Mouse (Mus musculus) MEL (cell line): ENCODE results near the gene Trappc10.
A peak's percentile ranks its signal among the peaks of the same experiment; 100 is the strongest.

Experiments used
- CHD2 ChIP-seq: IDR thresholded peaks from 2 replicates; pipeline ENCODE4 v1.6.1; 2011; ENCODE audit warnings: low read length, improper control_type of control experiment
- CTCF ChIP-seq, 3 experiments: IDR thresholded peaks in 2 of 3; conservative IDR thresholded peaks in 1 of 3; 2 replicates each; pipeline ENCODE4 v1.5.1; 2011 to 2012; ENCODE audit warnings: low read length in 3 of 3, low read depth in 2 of 3, mild to moderate bottlenecking in 2 of 3, improper control_type of control experiment in 1 of 3, inconsistent platforms in 1 of 3, mixed read lengths in 1 of 3, moderate library complexity in 1 of 3; ENCODE audit not compliant: control insufficient read depth in 1 of 3, insufficient read depth in 1 of 3, poor library complexity in 1 of 3, severe bottlenecking in 1 of 3
- ELF1 ChIP-seq: IDR thresholded peaks from 2 replicates; pipeline ENCODE4 v1.6.1; 2014; ENCODE audit warnings: low read depth, mild to moderate bottlenecking, inconsistent platforms, low read length, improper control_type of control experiment, moderate library complexity
- GABPA ChIP-seq: IDR thresholded peaks from 2 replicates; pipeline ENCODE4 v1.6.1; 2012; ENCODE audit warnings: low read depth, mild to moderate bottlenecking, inconsistent platforms, low read length, improper control_type of control experiment, moderate library complexity
- HCFC1 ChIP-seq: IDR thresholded peaks from 2 replicates; pipeline ENCODE4 v1.6.1; 2012; ENCODE audit warnings: low read depth, mild to moderate bottlenecking, inconsistent platforms, low read length, improper control_type of control experiment, moderate library complexity
- JUND ChIP-seq: IDR thresholded peaks from 2 replicates; pipeline ENCODE4 v1.6.1; 2011; ENCODE audit warnings: low read depth, mild to moderate bottlenecking, improper control_type of control experiment, low read length
- MAX ChIP-seq: IDR thresholded peaks from 2 replicates; pipeline ENCODE4 v1.6.1; 2011; ENCODE audit warnings: low read length, improper control_type of control experiment
- MEF2A ChIP-seq: IDR thresholded peaks from 2 replicates; pipeline ENCODE4 v1.6.1; 2014; ENCODE audit warnings: low read depth, mild to moderate bottlenecking, inconsistent platforms, low read length, improper control_type of control experiment; ENCODE audit not compliant: poor library complexity, insufficient replicate concordance, severe bottlenecking; ENCODE audit errors: extremely low read depth
- MYC ChIP-seq: IDR thresholded peaks from 2 replicates; pipeline ENCODE4 v1.6.1; 2011; ENCODE audit warnings: low read depth, mild to moderate bottlenecking, low read length, improper control_type of control experiment, moderate library complexity
- POLR2A ChIP-seq, 2 experiments: IDR thresholded peaks; 2 replicates each; pipeline ENCODE4 v1.6.1; 2011 to 2012; ENCODE audit warnings: low read length in 2 of 2, mild to moderate bottlenecking in 2 of 2, control low read depth in 1 of 2, improper control_type of control experiment in 1 of 2, low read depth in 1 of 2, moderate library complexity in 1 of 2; ENCODE audit not compliant: control insufficient read depth in 1 of 2, insufficient read depth in 1 of 2, poor library complexity in 1 of 2
- RAD21 ChIP-seq: IDR thresholded peaks from 2 replicates; pipeline ENCODE4 v1.6.1; 2011; ENCODE audit warnings: mild to moderate bottlenecking, low read depth, low read length, improper control_type of control experiment
- RCOR1 ChIP-seq: IDR thresholded peaks from 2 replicates; pipeline ENCODE4 v1.6.1; 2012; ENCODE audit warnings: low read depth, mild to moderate bottlenecking, inconsistent platforms, low read length, improper control_type of control experiment
- TAL1 ChIP-seq: IDR thresholded peaks from 2 replicates; pipeline ENCODE4 v1.6.1; 2012; ENCODE audit warnings: mild to moderate bottlenecking, inconsistent platforms, low read length, moderate library complexity, mixed read lengths

GRCm38 (mm10) chr10:78211311-78211710 is 33.1 kb downstream of the Trappc10 start:
- TF ChIP-seq MAX, result no peak
- no peak for TF ChIP-seq HCFC1
- no peak for TF ChIP-seq MYC
- TF ChIP-seq GABPA, result no peak
- TF ChIP-seq CTCF (IDR thresholded peaks at IDR 0.05 in 2 of 3, conservative IDR thresholded peaks at IDR 0.05 in 1 of 3; ENCODE audit: control insufficient read depth in 1 of 3, insufficient read depth in 1 of 3, low read depth in 2 of 3, low read length in 3 of 3, poor library complexity in 1 of 3, severe bottlenecking in 1 of 3), result peak; percentile 24 to 51 (median 47); a peak in 5 of 6 replicates
- no peak for TF ChIP-seq JUND
- TF ChIP-seq POLR2A (IDR thresholded peaks at IDR 0.05; ENCODE audit: control insufficient read depth in 1 of 2, insufficient read depth in 1 of 2, low read depth in 1 of 2, low read length in 2 of 2, poor library complexity in 1 of 2), result no peak
- no peak for TF ChIP-seq MEF2A
- peak; percentile 8 for TF ChIP-seq RAD21
- TF ChIP-seq RCOR1, result no peak
- TF ChIP-seq TAL1, result no peak
- no peak for TF ChIP-seq CHD2
- TF ChIP-seq ELF1, result no peak
